Mouse (Mus musculus): ENCODE data around the gene Hhipl1.
A peak's percentile ranks its signal among the peaks of the same experiment; 100 is the strongest.

Gene Hhipl1

GRCm38 (mm10) chr12:108355271-108355670 is 49.2 kb downstream of the Hhipl1 start:
- no peak for DNase-seq (ENCODE audit: low spot score in 2 of 2)

- DNase-seq (ENCODE audit: low spot score in 2 of 2) = no peak
These were observed 49.9 kb downstream of the Hhipl1 start for GRCm38 (mm10) chr12:108355986-108356385.

- DNase-seq (ENCODE audit: low spot score in 2 of 2) = peak; percentile 78 to 79
These were observed 57.7 kb downstream of the Hhipl1 start for GRCm38 (mm10) chr12:108363796-108364195.

- DNase-seq (ENCODE audit: low spot score in 2 of 2) = peak; percentile 60 to 73
These were observed 59.3 kb downstream of the Hhipl1 start for GRCm38 (mm10) chr12:108365340-108365739.

GRCm38 (mm10) chr12:108365868-108366267 is 59.8 kb downstream of the Hhipl1 start:
- DNase-seq (ENCODE audit: low spot score in 2 of 2) = no peak

GRCm38 (mm10) chr12:108367909-108368308 is 61.8 kb downstream of the Hhipl1 start:
- no peak for DNase-seq (ENCODE audit: low spot score in 2 of 2)

- DNase-seq (ENCODE audit: low spot score in 2 of 2) = no peak
These were observed 62.9 kb downstream of the Hhipl1 start for GRCm38 (mm10) chr12:108368921-108369320.

GRCm38 (mm10) chr12:108370596-108371428 is 64.7 kb downstream of the Hhipl1 start, which contains the start of gene Eml1:
Eml1 (plus strand) TSS chr12:108370957.
- peak; percentile 35 to 38 for DNase-seq (ENCODE audit: low spot score in 2 of 2)

- no peak for DNase-seq (ENCODE audit: low spot score in 2 of 2)
These were observed 65.3 kb downstream of the Hhipl1 start for GRCm38 (mm10) chr12:108371429-108371765.

GRCm38 (mm10) chr12:108372241-108372640 is 66.2 kb downstream of the Hhipl1 start:
- no peak for DNase-seq (ENCODE audit: low spot score in 2 of 2)

- no peak for DNase-seq (ENCODE audit: low spot score in 2 of 2)
These were observed 67.5 kb downstream of the Hhipl1 start for GRCm38 (mm10) chr12:108373611-108374010.

GRCm38 (mm10) chr12:108374689-108375088 is 68.6 kb downstream of the Hhipl1 start:
- no peak for DNase-seq (ENCODE audit: low spot score in 2 of 2)

GRCm38 (mm10) chr12:108378379-108379133 is 72.5 kb downstream of the Hhipl1 start:
- no peak for DNase-seq (ENCODE audit: low spot score in 2 of 2)
